Mouse (Mus musculus) lung, embryonic 15.5 days (tissue): Measurements from ENCODE around the gene 1700016H13Rik. TPM values are rescaled to one million over a fixed set of nuclear protein-coding genes. Genes with fewer than 3 reads are reported as not detected.

Source experiments
- ATAC-seq: fragments of 200-750 bp; cut with Nextera tagmentation; 2 replicates; pipeline ENCODE4 v1.8.0; 2017; ENCODE audit warnings: moderate number of reproducible peaks, borderline replicate concordance; ENCODE audit not compliant: low FRiP score, low TSS enrichment; ENCODE audit errors: extremely low read depth
- H3K27ac ChIP-seq: fragments of 300-500 bp; sonication (generic); 2 replicates; pipeline ENCODE4 v1.5.1; 2015; ENCODE audit warnings: moderate library complexity, mild to moderate bottlenecking, inconsistent platforms
- H3K27me3 ChIP-seq: fragments of 300-500 bp; sonication (generic); 2 replicates; pipeline ENCODE4 v1.6.1; 2015; ENCODE audit warnings: inconsistent platforms
- H3K36me3 ChIP-seq: fragments of 300-500 bp; sonication (generic); 2 replicates; pipeline ENCODE4 v1.6.1; 2015; ENCODE audit warnings: inconsistent platforms
- H3K4me1 ChIP-seq: fragments of 300-500 bp; sonication (generic); 2 replicates; pipeline ENCODE4 v1.6.1; 2015; ENCODE audit warnings: inconsistent platforms
- H3K4me2 ChIP-seq: fragments of 300-500 bp; sonication (generic); 2 replicates; pipeline ENCODE4 v1.6.1; 2015; ENCODE audit warnings: inconsistent platforms, mild to moderate bottlenecking, moderate library complexity
- H3K4me3 ChIP-seq: fragments of 300-500 bp; sonication (generic); 2 replicates; pipeline ENCODE4 v1.5.1; 2015; ENCODE audit warnings: mild to moderate bottlenecking, inconsistent platforms
- H3K9ac ChIP-seq: fragments of 300-500 bp; sonication (generic); 2 replicates; pipeline ENCODE4 v1.6.1; 2015; ENCODE audit warnings: inconsistent platforms
- H3K9me3 ChIP-seq: fragments of 300-500 bp; sonication (generic); 2 replicates; pipeline ENCODE4 v1.6.1; 2016; ENCODE audit warnings: inconsistent platforms
- WGBS: fragments of 180-500 bp; shearing (Covaris S2); methylation state at CpG from one replicate; pipeline ENCODE4 v1.1.7; 2015; 5-methylcytosine and 5-hydroxymethylcytosine counted together
- polyA plus RNA-seq: library from polyadenylated mRNA; unstranded; fragments of >200 nt; fragmentation: Nextera tagmentation; extraction: Ambion mirVana; gene quantifications from 2 replicates; pipeline ENCODE4 v1.2.1, GENCODE M21; 2015

Gene 1700016H13Rik
- polyA plus RNA-seq, 1 experiment from 2014 or later = 0.51 TPM

GRCm38 (mm10) chr5:103598264-103598663, 57.5 kb downstream of the 1700016H13Rik start:
- Histone ChIP-seq H3K4me2 (no peak overlapping the region), H3K4me3 (no peak overlapping the region), H3K27me3 (no peaks in the 10 kb centered on the region), H3K27ac (no peak overlapping the region), H3K4me1 (peaks cover 23% of the 10 kb centered on the region), H3K36me3 (no peaks in the 10 kb centered on the region), H3K9me3 (no peaks in the 10 kb centered on the region), H3K9ac (no peak overlapping the region)
- no peak for ATAC-seq
- whole genome bisulfite sequencing = 62% methylated on average over 9 of the region's 9 CpGs

Other genes starting within 250 kb of the 1700016H13Rik start
- 12.1 and 14.0 TPM in 2 replicates for gene Ptpn13, start 230.8 kb downstream of the 1700016H13Rik start, polyA plus RNA-seq
- gene Slc10a6, start 26.6 kb downstream of the 1700016H13Rik start, polyA plus RNA-seq = 1.3 and 1.5 TPM in 2 replicates
- gene Aff1, start 36.4 kb upstream of the 1700016H13Rik start, polyA plus RNA-seq = 5.4 and 6.7 TPM in 2 replicates